Mouse (Mus musculus): ENCODE measurements at regions not wholly inside any gene's neighbourhood (a gene's known extent, or its start where the extent isn't known, plus 50 kb on each side); places are given as distances from the start of the nearest gene placed in this dataset.

DNA sequence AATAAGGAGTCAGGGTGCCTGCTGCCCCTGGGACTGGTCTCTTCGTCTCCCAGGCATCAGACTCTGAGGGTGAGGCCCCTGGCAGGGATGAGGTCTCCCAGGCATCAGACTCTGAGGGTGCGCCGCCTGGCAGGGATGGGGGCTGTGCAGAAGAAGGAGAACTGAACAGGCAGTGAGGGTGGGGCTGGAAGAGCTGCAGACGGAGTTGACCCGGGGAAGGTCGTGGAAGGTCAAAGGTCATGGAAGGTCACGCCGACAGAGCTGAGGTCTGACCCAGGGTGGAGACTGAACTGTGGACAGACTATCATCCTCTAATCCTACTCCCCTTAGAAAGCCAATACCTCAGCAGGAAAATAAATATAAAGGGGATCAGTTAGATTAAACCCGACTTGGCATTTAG lies 50.6 kb upstream of the Grik3 start:
- DNase-seq: no peak

GRCm38 (mm10) chr4:125437161-125437822 lies 53.2 kb upstream of the Grik3 start:
- no peak for DNase-seq

GRCm38 (mm10) chr4:125433511-125433910 lies 57.0 kb upstream of the Grik3 start:
- DNase-seq: no peak

DNA sequence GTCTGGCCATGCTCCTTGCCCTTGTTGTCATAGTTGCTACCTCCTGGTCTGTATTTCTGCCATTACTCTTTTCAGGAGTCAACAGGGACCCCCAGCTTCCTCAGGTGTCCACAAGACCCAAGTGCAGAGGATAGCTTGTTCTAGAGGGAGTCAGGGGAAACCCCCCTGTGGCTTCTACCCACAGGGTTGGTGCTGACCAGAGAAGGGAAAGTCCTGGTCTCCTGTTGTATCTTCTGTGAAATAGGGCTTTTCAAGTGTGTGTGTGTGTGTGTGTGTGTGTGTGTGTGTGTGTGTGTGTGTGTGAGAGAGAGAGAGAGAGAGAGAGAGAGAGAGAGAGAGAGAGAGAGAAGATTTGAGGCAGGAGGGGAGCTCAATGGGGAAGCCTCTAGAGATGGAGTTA lies 58.9 kb upstream of the Grik3 start:
- DNase-seq: no peak

DNA sequence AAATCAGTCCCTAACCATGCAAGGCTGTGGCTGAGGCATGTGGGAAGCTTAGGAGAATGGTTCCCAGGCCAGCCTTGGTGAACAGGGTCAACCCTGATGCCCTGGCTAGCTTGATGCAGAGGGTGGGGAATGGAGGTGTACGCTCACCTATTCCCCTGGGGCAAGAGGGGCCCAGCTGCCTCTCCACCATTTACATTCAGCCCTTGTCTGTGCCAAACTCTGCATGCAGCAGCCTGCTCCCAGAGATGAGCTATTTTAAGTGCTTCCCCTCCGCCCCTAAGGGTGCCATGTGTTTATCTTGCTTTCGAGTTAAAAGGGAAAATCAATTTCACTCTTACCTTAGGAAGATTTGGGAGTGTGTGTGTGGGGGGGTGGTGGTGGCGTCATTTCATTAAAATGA lies 59.7 kb upstream of the Grik3 start:
- no peak for DNase-seq

DNA sequence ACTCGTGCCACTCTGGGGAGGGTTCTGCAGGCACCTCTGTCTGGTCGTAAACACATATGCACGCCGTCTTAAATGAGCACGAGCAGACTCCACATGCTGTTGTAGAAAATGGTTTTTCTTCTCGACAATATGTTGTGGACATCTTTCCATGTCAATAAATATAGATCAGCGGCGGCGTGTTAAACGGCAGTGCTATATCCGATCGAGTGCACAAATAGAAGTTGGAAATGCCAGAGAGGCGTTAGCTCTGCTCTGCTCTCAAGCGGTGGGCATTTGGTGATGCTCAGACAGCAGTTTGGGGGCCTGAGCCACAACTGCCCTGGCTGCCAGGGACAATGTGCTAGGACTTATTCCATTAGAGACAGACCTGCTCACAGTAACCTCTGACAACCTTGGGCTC lies 61.8 kb upstream of the Grik3 start:
- no peak for DNase-seq

- no peak for DNase-seq
Observed at GRCm38 (mm10) chr4:125420561-125421241, 69.8 kb upstream of the Grik3 start.

- DNase-seq: no peak
Observed at GRCm38 (mm10) chr4:125419491-125420255, 70.8 kb upstream of the Grik3 start.

DNA sequence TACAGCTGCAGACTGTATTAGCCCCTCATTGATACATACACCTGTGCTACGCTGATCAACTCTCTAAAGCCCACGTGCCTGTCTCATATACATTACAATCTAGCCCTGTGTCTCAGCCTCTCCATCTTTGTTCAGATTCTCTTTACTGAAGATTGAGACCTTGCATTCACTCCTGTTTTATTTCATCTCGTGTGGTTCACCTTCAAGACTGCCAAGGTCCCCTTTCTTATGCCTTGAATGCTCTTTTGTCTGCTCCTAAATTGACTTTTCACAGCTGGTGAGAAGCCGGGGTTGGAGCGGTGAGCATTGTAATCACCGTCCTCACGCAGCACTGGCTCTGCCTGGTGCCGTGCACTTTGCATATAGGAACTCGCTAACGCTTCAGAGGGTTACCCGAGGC lies 75.2 kb upstream of the Grik3 start:
- DNase-seq: no peak

GRCm38 (mm10) chr4:125413833-125414719 lies 76.4 kb upstream of the Grik3 start:
- no peak for DNase-seq

DNA sequence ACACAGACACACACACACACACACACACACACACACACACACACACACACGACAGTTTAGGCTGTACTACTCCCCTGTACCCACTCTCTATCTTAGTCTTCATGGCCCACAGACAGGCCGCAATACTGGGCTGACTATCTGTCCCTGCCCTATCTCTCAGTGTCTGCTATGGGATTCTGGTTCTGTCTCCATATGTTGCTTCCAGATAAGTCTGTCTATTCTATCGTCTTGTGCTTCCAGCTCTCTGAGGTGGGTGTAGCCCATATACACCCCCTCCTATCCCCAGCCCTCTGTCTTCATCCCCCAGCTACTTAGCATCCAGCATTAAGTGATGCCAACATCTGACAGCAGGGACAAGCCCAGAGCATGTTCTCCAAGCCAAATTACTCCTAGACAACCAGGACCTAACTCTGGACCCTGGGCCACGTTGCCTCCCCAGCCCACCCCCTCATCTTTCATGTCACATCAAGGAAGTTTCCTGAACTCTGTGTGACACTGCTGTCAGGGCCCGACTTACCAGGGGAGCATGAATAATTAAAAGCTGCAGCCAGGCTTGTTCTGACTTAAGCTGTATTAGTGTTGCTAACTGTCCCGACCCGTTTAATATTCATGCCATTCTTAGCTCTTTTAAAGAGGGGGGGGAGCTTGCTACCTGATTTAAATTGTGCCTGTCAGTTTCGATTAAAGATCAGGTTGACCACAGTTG lies 79.6 kb upstream of the Grik3 start:
- DNase-seq: no peak

DNA sequence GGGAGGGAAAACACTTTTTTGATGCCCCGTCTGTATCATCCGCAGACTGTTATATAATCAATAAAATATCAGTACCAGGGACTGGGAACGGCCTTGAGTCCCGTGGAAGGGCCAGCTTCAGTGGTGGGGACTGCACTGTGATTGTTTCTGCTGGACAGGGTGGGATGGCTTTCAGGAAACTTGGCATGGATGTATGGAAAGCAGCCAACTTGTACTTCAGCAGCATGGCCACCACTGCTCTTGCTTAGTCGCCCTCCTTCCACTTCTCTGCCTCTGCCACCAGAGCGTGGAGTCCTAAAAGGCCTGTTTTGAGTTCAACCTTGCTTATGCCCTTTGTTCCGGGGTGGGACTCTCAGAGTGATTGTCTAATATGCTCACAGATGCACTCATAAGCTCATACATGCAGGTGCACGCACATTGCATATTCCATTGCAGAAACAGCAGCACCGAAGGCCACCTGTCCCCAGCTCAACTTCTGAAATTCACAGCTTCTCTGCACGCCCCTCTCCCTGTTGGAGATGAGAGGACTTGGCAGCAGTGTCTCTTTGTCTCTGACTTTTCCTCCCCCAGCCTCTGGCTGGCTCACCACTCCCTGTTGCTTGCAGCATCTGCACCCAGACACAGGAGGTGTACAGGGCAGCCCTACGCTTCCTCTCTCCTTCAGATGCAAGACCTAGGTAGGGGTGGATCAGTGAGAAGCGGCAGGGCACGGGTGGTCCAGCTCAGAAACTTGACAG lies 91.0 kb upstream of the Grik3 start:
- no peak for DNase-seq

DNA sequence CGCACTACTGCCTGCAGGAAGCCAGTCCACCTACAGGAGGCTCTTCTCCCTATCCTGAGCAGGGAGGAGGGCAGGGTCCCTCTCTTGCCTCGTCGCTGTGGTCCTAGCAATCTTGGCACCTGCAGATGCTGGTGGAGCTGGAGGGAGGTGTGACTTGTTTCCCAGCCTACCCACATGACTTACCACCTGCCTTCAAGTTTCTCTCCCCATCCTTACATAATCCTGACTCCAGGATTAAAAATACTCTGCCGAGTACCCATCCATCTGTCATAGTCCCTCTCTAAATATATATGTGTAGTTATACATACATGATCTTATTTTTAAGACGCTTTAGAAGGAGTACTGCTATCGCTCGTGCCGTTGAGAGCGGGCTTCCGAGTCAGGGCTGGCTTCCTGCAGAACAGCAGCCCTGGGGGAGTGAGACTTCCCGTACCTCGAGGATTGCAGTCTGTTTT lies 93.5 kb upstream of the Grik3 start:
- no peak for DNase-seq

- DNase-seq: no peak
Observed at GRCm38 (mm10) chr4:125391269-125391668, 99.2 kb upstream of the Grik3 start.

DNA sequence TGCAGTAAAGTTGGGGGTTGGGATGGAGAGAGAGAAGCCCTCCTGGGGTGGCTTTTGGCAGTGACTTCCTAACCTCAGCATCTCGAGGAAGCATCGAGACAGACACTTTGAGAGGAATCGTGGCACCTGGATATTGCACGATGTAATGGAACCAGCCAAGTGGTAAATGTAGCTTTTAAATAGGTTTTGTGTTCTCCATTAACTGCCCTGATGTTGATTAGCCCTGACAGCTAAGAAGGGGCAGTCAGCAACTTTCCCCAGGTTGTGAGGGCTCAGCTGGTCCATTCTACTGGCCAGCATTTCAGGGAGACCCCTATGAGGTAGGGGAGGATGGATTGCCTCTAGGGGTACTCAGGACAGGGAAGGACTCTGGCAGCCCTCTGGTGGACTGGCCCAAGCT lies 104.7 kb upstream of the Grik3 start:
- DNase-seq: no peak

DNA sequence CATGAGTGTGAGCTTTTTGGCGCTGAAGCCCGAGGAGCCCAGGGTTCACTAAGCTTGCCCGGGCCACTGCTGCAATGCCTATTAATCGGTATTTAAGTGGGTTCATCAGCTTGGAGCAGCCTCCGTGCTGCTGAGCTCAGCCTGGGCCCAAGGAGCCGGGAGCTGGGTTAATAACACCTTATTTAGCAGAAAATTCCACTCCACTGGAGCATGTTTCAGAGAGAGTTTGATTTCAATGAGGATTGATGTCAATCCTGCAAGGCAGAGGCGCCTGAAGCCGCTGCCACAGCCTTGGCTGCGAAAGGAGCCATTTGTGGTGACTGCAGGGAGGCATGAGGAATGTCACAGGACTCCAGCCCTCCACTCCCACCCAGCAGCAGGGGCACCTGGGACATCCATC lies 126.5 kb upstream of the Grik3 start:
- no peak for DNase-seq

DNA sequence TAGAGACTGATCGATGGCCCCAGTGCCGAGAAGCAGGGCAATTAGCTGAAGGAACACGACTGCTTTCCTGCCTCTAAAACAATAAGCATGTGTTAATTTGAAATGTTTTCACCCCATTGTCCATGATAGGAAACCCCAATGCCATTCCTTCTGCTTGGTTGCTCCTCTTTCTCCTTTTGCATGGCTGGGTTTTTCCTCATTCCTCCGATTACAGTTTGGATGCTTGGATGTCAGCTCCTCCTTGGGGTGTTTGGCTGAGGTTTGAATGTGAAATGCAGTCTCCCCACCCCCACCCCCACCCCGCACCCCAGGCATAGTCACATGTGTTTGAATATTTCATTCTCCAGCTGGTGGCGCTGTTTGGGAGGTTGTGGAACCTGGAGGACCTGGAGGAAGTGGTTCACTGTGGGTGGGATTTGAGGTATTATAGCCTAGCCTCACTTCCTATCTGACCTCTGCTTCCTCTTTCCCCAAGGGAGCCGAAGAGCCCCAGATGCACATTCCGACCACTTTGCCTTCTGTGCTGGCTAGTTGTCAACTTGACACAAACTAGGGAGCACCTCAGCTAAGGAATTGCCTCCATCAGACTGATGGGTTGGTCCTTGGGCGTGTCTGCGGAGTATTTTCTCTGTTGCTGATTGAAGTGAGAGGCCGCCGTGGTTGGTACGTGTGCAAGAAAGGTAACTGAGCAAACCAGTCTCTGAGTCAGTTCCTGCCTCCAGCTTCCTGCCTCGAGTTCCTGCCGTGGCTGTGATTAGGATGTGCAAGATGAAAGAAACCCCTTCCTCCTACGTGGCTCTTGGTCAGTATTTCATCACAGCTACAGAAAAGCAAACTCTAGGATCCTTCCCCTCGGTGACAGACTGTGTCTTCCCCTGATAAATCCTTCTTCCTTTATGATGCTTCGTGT lies 128.6 kb upstream of the Grik3 start:
- DNase-seq: no peak

- no peak for DNase-seq
Observed at GRCm38 (mm10) chr4:125358356-125358755, 132.1 kb upstream of the Grik3 start.

GRCm38 (mm10) chr4:125356441-125356840 lies 134.1 kb upstream of the Grik3 start:
- DNase-seq: no peak

GRCm38 (mm10) chr4:125354742-125355141 lies 135.8 kb upstream of the Grik3 start:
- DNase-seq: no peak

All from B cell, adult 2 months (primary cell).